Mouse (Mus musculus) spleen, adult 12 weeks (tissue): ENCODE measurements around the gene Rab5b.

ENCODE experiments used
- DNase-seq: peaks from one replicate; pipeline ENCODE4 v3.0.0; 2022; ENCODE audit warnings: low spot score

Gene Rab5b

DNA sequence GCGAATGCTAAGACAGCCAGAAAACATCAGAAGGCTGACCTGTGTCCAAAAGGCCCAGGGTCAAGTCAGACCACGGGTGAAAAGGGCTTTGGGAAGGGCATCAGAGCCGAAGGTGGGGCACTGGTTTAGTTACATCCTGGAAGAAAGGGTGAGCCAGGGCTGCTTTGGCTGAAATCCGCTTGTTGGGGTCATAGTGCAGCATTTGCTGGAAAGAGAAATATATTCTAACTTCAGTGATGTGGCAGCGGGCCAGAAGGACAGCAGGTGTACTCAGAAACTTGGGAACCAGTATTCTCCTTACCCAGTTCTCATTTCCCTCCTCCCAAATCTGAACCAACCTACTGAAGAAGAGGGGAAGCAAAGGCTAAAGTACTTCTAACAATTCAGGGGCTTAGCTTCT, 2.9 kb upstream of the Rab5b start:
- DNase-seq, result no peak

- DNase-seq, result no peak
Observed at GRCm38 (mm10) chr10:128697072-128697725, 1.1 kb upstream of the Rab5b start.

DNA sequence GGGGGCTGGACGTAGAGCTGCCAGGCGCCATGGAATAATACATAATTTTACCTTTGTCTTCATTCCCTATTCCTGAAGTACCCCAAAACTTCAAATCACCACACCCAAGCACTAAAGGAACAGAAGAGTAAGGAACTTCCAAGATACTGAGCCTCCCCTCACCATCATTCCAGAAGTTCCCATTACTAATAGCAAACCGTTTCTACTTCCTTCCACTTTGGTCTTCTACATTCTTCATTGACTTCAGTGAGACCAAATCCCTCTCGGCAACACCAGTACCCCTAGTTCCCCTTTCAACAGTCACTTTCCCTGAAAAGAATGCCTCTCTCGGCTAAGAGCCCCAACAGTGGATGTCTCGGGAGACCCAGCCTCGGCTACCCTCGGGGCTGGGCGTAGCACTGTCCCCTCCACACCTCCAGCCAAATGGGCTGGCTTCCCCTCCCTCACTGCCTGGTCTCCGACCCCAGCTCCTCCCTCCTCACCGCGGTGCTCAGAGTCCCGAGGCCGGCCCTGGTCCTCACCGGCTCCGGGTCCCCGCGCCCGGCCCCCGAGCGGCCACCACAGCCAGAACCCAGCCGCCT, 563 bp downstream of the Rab5b start:
- no peak for DNase-seq

GRCm38 (mm10) chr10:128674469-128675008, 21.5 kb downstream of the Rab5b start:
- no peak for DNase-seq

- peak; percentile 83 for DNase-seq
Observed at GRCm38 (mm10) chr10:128673763-128674468, 22.1 kb downstream of the Rab5b start, which contains the start of gene Suox. Gene Suox, minus strand, starts transcription at chr10:128674073.

DNA sequence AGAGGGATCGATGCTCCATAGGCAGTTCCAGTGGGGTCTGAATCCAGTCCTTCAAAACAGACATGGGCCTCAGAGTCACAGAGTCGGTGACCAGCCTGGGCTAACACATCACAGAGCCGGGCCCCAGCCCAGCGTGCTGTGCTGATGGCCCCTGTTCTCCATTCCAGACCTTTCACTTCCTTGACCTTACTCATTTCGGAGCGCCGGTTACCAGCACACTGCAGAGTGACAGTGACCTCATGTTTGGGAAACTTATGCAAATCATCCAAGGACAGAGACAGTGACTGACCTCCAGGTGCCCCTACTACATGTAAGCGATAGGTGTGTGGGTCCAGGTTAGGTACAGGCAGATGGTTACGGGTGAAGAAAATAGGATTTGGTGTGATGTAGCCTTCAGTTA, 24.9 kb downstream of the Rab5b start:
- DNase-seq, result no peak

- DNase-seq, result peak; percentile 61
Observed at GRCm38 (mm10) chr10:128668790-128669672, 27.0 kb downstream of the Rab5b start.

DNA sequence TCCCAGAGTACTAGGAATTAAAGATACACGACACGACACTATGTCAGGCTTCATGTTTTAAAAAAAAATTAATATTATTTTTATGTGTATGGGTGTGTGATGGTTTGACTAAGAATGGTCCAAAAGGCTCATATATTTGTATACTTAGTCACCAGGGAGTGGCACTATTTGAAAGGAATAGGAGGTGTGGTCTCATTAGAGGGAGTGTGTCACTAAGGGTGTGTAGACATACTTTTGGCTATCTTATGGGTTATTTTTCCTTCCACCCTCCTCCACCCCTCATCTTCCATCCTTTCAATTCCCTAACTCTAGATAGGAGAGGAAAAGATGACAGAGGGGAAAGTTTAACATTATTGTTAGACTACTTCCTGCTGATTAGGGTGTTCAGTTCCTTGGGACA, 30.3 kb downstream of the Rab5b start:
- no peak for DNase-seq

DNA sequence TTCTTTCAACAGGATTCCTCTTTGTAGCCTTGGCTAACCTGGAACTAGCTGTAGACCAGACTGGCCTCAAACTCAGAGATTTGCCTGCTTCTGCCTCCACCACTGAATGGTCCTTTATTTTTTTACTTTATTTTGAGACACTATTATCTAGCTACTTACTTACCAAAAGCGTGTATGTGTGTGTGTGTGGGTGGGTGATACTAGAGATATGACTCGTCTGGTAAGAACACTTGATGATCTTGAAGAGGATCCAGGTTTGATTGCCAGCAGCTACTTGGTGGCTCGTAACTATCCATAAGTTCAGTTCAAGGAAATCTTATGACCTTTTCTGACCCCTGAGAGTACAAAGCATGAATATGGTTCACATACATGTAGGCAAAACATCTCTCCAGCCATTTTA, 30.8 kb downstream of the Rab5b start:
- no peak for DNase-seq

GRCm38 (mm10) chr10:128664808-128665207, 31.3 kb downstream of the Rab5b start:
- no peak for DNase-seq

GRCm38 (mm10) chr10:128663441-128664220, 32.4 kb downstream of the Rab5b start:
- DNase-seq, result no peak

GRCm38 (mm10) chr10:128662465-128662864, 33.6 kb downstream of the Rab5b start:
- DNase-seq, result no peak

GRCm38 (mm10) chr10:128659490-128659889, 36.6 kb downstream of the Rab5b start:
- no peak for DNase-seq

GRCm38 (mm10) chr10:128657844-128658243, 38.2 kb downstream of the Rab5b start:
- no peak for DNase-seq

DNA sequence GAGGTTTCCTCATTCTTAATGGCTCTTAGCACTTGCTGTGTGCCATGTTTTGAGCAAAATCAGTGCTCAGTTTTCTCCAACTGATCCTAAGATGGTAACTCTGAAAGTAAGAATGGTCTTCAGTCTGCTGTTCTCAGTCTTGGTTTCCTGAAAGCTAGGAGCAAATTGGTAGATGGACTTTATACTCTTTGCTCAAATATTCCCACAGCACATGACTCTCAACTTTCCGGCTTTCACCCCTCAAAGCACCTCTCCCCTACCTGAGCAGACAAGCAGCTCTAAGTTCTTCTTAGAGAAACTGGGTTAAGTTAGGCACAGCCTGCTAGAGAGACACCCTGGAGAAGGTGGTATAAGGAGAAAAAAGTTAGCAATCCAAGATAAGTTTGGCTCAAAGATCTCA, 39.3 kb downstream of the Rab5b start:
- no peak for DNase-seq

DNA sequence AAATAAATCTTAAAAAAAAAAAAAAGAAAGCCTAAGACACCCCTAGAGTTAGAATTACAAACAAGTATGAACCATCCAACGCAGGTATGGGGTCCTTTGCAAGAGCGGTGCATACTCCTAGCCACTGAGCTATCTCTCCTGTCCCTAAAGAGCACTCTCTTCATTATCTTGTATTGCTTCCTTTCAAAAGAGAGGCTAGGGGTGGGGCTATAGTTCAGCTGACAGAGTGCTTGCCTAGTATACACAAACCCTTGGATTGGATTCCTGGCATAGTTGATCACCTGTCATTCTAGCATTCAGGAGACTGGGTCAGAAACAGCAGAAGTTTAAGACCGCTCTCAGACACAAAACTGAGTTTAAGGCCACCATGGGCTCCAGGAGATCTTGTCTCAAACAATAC, 40.8 kb downstream of the Rab5b start:
- no peak for DNase-seq

- DNase-seq, result no peak
Observed at GRCm38 (mm10) chr10:128653866-128654265, 42.2 kb downstream of the Rab5b start.

- no peak for DNase-seq
Observed at GRCm38 (mm10) chr10:128646139-128647089, 49.6 kb downstream of the Rab5b start.

DNA sequence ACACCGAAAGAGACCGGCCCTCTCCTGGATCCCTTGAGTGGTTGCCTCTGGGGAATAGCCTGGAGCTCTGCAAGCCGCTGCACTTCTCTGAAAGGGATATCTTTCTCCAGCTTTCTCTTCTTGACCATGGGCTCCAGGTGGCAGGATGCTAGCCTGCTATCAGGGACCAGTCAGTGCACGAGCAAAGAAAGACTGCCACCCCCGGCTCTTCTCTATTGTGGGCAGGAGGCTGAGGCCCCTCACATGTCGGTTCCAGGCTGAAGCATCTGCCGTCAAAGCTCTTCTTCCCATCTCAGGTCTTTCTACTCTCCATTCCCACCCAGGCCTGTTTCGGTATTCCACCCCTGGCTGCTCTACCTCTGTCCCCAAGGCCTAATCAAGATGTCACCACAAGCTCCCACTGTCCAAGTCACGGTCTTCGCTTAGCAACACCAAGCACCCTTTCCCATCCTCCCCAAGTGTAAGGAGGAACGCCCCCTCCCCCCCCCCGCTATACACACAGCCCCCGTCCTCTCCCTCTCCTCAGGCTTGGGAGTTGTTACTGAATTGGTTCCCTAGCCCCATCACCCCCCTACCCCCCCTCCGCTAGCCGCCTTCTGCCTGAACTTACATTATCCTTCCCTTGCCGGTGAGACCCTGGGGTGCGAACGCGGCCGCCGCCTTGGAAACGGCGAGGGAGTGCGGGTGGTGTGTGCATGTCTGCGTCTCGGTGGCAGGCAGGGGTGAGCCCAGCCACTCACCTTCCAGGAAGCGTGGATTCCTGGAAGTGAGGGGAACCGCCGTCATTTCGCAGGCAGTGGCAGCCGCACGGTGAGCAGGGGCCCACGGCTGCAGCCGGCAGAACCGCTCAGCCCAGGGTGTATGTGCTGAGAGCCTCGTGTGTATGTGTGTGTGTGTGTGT, 50.7 kb downstream of the Rab5b start, which contains the start of gene Ikzf4:
Gene Ikzf4, minus strand, starts transcription at position 881 of the 901 bp plus-strand sequence.
- no peak for DNase-seq
